Mouse (Mus musculus): ENCODE data around the gene Slc51a. TPM values are rescaled to one million over a fixed set of nuclear protein-coding genes. Genes with fewer than 3 reads are reported as not detected.
A peak's percentile ranks its signal among the peaks of the same experiment; 100 is the strongest.

The Slc51a gene
- polyA plus RNA-seq, 1 experiment, result 0.14 TPM

GRCm38 (mm10) chr16:32436657-32437056 is 51.0 kb downstream of the Slc51a start:
- H3K79me2 ChIP-seq (ENCODE audit: control insufficient read depth, insufficient read depth), result peaks cover 15% of the 10 kb centered on the region
- no peaks in the 10 kb centered on the region for H3K27me3 ChIP-seq (ENCODE audit: control insufficient read depth, insufficient read depth, insufficient read length)
- no peak for TF ChIP-seq FOSL1 (IDR thresholded peaks at IDR 0.05; ENCODE audit: insufficient read depth, low read length, poor library complexity, severe bottlenecking)
- TF ChIP-seq CTCF (IDR thresholded peaks at IDR 0.05; ENCODE audit: control insufficient read depth, insufficient read depth, insufficient read length), result no peak
- TF ChIP-seq MYOG (IDR thresholded peaks at IDR 0.05; ENCODE audit: control insufficient read depth, extremely low read depth, insufficient read length), result no peak
- TF ChIP-seq CEBPB (IDR thresholded peaks at IDR 0.05; ENCODE audit: low read depth), result no peak
- no peak for TF ChIP-seq MAX (IDR thresholded peaks at IDR 0.05)
- no peak for TF ChIP-seq USF1 (IDR thresholded peaks at IDR 0.05; ENCODE audit: low read depth)
- TF ChIP-seq MYOD1 (IDR thresholded peaks at IDR 0.05; ENCODE audit: control insufficient read depth, insufficient read length, low read depth), result no peak
- peaks cover 6% of the 10 kb centered on the region for H3K79me3 ChIP-seq (ENCODE audit: low read depth)
- no peaks in the 10 kb centered on the region for H3K36me3 ChIP-seq (ENCODE audit: control insufficient read depth, insufficient read depth)
- H3K4me3 ChIP-seq (ENCODE audit: insufficient read depth, poor library complexity, severe bottlenecking), result no peak overlapping the region
- no peak overlapping the region for H3ac ChIP-seq (ENCODE audit: control insufficient read depth, insufficient read length, low read depth)

DNA sequence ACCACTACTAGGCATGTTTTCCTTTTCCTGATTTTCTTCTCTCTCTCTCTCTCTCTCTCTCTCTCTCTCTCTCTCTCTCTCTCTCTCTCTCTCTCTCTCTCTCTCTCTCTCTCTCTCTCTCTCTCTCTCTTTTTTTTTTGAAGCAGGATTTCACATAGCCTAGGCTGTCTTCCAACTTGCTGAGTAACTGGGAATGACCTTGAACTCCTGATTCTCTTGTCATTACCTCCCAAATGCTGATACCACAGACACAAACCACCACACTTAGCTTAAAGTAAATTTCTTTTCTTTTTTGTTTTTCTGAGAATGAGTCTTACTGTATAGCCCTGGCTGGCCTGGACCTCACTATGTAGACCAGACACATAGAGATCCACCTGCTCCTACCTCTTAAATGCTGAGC is 53.0 kb downstream of the Slc51a start:
- no peaks in the 10 kb centered on the region for H3K27me3 ChIP-seq (ENCODE audit: control insufficient read depth, insufficient read depth, insufficient read length)
- no peak for TF ChIP-seq CTCF (IDR thresholded peaks at IDR 0.05; ENCODE audit: control insufficient read depth, insufficient read depth, insufficient read length)
- TF ChIP-seq FOSL1 (IDR thresholded peaks at IDR 0.05; ENCODE audit: insufficient read depth, low read length, poor library complexity, severe bottlenecking), result no peak
- TF ChIP-seq USF1 (IDR thresholded peaks at IDR 0.05; ENCODE audit: low read depth), result no peak
- no peak for TF ChIP-seq MYOD1 (IDR thresholded peaks at IDR 0.05; ENCODE audit: control insufficient read depth, insufficient read length, low read depth)
- TF ChIP-seq MYOG (IDR thresholded peaks at IDR 0.05; ENCODE audit: control insufficient read depth, extremely low read depth, insufficient read length), result no peak
- TF ChIP-seq MAX (IDR thresholded peaks at IDR 0.05), result no peak
- TF ChIP-seq CEBPB (IDR thresholded peaks at IDR 0.05; ENCODE audit: low read depth), result no peak
- peaks cover 6% of the 10 kb centered on the region for H3K79me3 ChIP-seq (ENCODE audit: low read depth)

DNA sequence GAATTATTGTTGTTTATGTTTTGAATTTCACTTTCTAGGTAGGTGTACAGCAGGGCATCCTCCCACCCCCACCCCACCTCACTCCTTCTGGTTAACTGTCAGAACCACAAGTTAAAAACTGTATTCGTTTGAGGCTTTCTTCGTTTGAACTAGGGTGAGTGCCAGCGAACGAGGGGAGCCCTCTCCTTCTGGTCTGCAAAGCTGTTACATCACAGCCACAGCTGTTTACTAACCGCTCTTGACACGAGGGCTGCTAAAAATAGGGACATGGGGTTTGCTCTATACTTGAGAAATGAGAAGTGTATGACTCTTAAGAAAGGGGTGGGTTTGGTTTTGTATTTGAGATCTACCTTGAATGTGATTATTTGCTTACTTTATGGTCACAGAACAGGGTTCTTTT is 53.6 kb downstream of the Slc51a start:
- Histone ChIP-seq H3ac (ENCODE audit: control insufficient read depth, insufficient read length, low read depth) (no peak overlapping the region), H3K36me3 (ENCODE audit: control insufficient read depth, insufficient read depth) (no peaks in the 10 kb centered on the region), H3K79me2 (ENCODE audit: control insufficient read depth, insufficient read depth) (peaks cover 24% of the 10 kb centered on the region), H3K79me3 (ENCODE audit: low read depth) (peaks cover 6% of the 10 kb centered on the region), H3K27me3 (ENCODE audit: control insufficient read depth, insufficient read depth, insufficient read length) (no peaks in the 10 kb centered on the region), H3K4me3 (ENCODE audit: insufficient read depth, poor library complexity, severe bottlenecking) (no peak overlapping the region)
- TF ChIP-seq MYOG (IDR thresholded peaks at IDR 0.05; ENCODE audit: control insufficient read depth, extremely low read depth, insufficient read length) (no peak), FOSL1 (IDR thresholded peaks at IDR 0.05; ENCODE audit: insufficient read depth, low read length, poor library complexity, severe bottlenecking) (no peak), CEBPB (IDR thresholded peaks at IDR 0.05; ENCODE audit: low read depth) (no peak), CTCF (IDR thresholded peaks at IDR 0.05; ENCODE audit: control insufficient read depth, insufficient read depth, insufficient read length) (no peak), MAX (IDR thresholded peaks at IDR 0.05) (no peak), MYOD1 (IDR thresholded peaks at IDR 0.05; ENCODE audit: control insufficient read depth, insufficient read length, low read depth) (no peak), USF1 (IDR thresholded peaks at IDR 0.05; ENCODE audit: low read depth) (no peak)

More for the DNA sequence above, 53.0 kb downstream of the Slc51a start:
- Histone ChIP-seq H3K4me3 (ENCODE audit: insufficient read depth, poor library complexity, severe bottlenecking) (no peak overlapping the region), H3K79me2 (ENCODE audit: control insufficient read depth, insufficient read depth) (peaks cover 24% of the 10 kb centered on the region), H3ac (ENCODE audit: control insufficient read depth, insufficient read length, low read depth) (no peak overlapping the region), H3K36me3 (ENCODE audit: control insufficient read depth, insufficient read depth) (no peaks in the 10 kb centered on the region)

GRCm38 (mm10) chr16:32433138-32433537 is 54.5 kb downstream of the Slc51a start:
- TF ChIP-seq MAX (IDR thresholded peaks at IDR 0.05), result no peak
- no peak for TF ChIP-seq FOSL1 (IDR thresholded peaks at IDR 0.05; ENCODE audit: insufficient read depth, low read length, poor library complexity, severe bottlenecking)
- TF ChIP-seq MYOD1 (IDR thresholded peaks at IDR 0.05; ENCODE audit: control insufficient read depth, insufficient read length, low read depth), result no peak
- Histone ChIP-seq H3K4me3 (ENCODE audit: insufficient read depth, poor library complexity, severe bottlenecking) (no peak overlapping the region), H3K36me3 (ENCODE audit: control insufficient read depth, insufficient read depth) (no peaks in the 10 kb centered on the region), H3K27me3 (ENCODE audit: control insufficient read depth, insufficient read depth, insufficient read length) (no peaks in the 10 kb centered on the region), H3ac (ENCODE audit: control insufficient read depth, insufficient read length, low read depth) (no peak overlapping the region), H3K79me3 (ENCODE audit: low read depth) (peaks cover 6% of the 10 kb centered on the region), H3K79me2 (ENCODE audit: control insufficient read depth, insufficient read depth) (peaks cover 24% of the 10 kb centered on the region)

GRCm38 (mm10) chr16:32431926-32432325 is 55.8 kb downstream of the Slc51a start:
- no peaks in the 10 kb centered on the region for H3K27me3 ChIP-seq (ENCODE audit: control insufficient read depth, insufficient read depth, insufficient read length)
- H3ac ChIP-seq (ENCODE audit: control insufficient read depth, insufficient read length, low read depth), result no peak overlapping the region
- peaks cover 6% of the 10 kb centered on the region for H3K79me3 ChIP-seq (ENCODE audit: low read depth)
- TF ChIP-seq MYOD1 (IDR thresholded peaks at IDR 0.05; ENCODE audit: control insufficient read depth, insufficient read length, low read depth) (no peak), FOSL1 (IDR thresholded peaks at IDR 0.05; ENCODE audit: insufficient read depth, low read length, poor library complexity, severe bottlenecking) (no peak), CEBPB (IDR thresholded peaks at IDR 0.05; ENCODE audit: low read depth) (no peak), CTCF (IDR thresholded peaks at IDR 0.05; ENCODE audit: control insufficient read depth, insufficient read depth, insufficient read length) (no peak), MYOG (IDR thresholded peaks at IDR 0.05; ENCODE audit: control insufficient read depth, extremely low read depth, insufficient read length) (no peak), USF1 (IDR thresholded peaks at IDR 0.05; ENCODE audit: low read depth) (no peak), MAX (IDR thresholded peaks at IDR 0.05) (no peak)
- peaks cover 24% of the 10 kb centered on the region for H3K79me2 ChIP-seq (ENCODE audit: control insufficient read depth, insufficient read depth)
- no peaks in the 10 kb centered on the region for H3K36me3 ChIP-seq (ENCODE audit: control insufficient read depth, insufficient read depth)
- H3K4me3 ChIP-seq (ENCODE audit: insufficient read depth, poor library complexity, severe bottlenecking), result no peak overlapping the region

DNA sequence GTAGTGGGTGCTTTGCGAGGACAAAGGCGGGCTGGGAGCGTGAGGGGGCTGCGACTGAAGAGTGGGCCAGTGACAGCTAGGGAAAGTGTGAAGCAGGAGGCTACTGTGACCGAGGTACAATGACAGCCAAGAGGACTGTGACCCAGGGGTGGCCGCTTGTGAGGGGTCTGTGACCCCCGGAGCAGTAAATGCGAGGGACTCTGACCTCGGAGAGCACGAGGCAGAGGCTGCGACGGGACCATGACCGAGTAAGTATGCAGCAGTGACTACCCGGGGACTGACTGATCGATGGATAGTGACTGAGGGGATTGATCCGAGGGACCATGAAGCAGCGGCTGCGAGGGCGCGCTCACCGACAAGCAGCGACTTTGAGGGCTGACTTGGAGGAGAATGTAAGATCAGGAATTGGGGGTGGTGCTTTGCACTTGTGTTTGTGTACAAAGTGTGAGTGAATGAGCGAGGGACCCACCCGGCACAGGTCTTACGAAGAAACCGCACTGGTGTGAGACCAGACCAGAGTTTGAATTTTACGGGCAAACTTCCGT is 56.6 kb downstream of the Slc51a start:
- Histone ChIP-seq H3K79me2 (ENCODE audit: control insufficient read depth, insufficient read depth) (peaks cover 24% of the 10 kb centered on the region), H3K27me3 (ENCODE audit: control insufficient read depth, insufficient read depth, insufficient read length) (no peaks in the 10 kb centered on the region), H3K36me3 (ENCODE audit: control insufficient read depth, insufficient read depth) (no peaks in the 10 kb centered on the region), H3ac (ENCODE audit: control insufficient read depth, insufficient read length, low read depth) (peak overlapping the region; percentile 87), H3K79me3 (ENCODE audit: low read depth) (peaks cover 6% of the 10 kb centered on the region), H3K4me3 (ENCODE audit: insufficient read depth, poor library complexity, severe bottlenecking) (peak overlapping the region; percentile 87)
- TF ChIP-seq FOSL1 (IDR thresholded peaks at IDR 0.05; ENCODE audit: insufficient read depth, low read length, poor library complexity, severe bottlenecking), result no peak
- TF ChIP-seq MAX (IDR thresholded peaks at IDR 0.05), result no peak
- no peak for TF ChIP-seq USF1 (IDR thresholded peaks at IDR 0.05; ENCODE audit: low read depth)
- no peak for TF ChIP-seq CEBPB (IDR thresholded peaks at IDR 0.05; ENCODE audit: low read depth)
- no peak for TF ChIP-seq CTCF (IDR thresholded peaks at IDR 0.05; ENCODE audit: control insufficient read depth, insufficient read depth, insufficient read length)
- no peak for TF ChIP-seq MYOG (IDR thresholded peaks at IDR 0.05; ENCODE audit: control insufficient read depth, extremely low read depth, insufficient read length)
- no peak for TF ChIP-seq MYOD1 (IDR thresholded peaks at IDR 0.05; ENCODE audit: control insufficient read depth, insufficient read length, low read depth)

Measured in C2C12 (cell line).